9 mouse cellular contexts compared by ENCODE assay signal in the genomic region with DNA sequence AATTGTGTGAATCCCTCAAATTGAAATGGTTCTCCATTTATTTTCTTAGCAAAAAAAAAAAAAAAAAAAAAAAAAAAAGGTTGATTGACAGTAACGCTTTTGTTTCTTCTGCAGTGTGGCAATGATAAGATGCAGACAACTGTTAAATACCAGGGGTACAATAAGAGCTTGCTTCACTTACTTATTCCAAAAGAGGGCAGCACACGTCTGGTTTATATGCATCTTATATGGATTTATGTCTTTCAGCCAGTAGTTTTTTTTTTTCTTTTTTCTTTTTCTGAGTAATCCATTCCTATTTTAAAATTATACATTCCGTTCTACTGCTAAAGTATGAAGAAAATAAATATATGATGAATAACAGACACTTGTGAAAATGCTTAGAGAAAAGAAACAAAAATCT.
A peak's percentile ranks its signal among the peaks of the same experiment; 100 is the strongest.
DNase-seq lines count a peak whose midpoint lies in the region; ATAC-seq lines count a peak whose summit lies in the region.
"Had no signal": no experiment of that assay in that cellular context is flagged by ENCODE, and none has a peak within 500 bp of the region (broad histone marks: within the 10 kb centered on the region; RNA-seq: fewer than 3 reads in every experiment).

No protein-coding gene starts in this region.

- no peak overlapping the region for H3K4me2 ChIP-seq in hindbrain, embryonic 14.5 days (replicated peaks)
- H3K4me2 ChIP-seq in neural tube, embryonic 11.5 days (ENCODE audit: low read depth), result no peak overlapping the region
- H3K4me2 ChIP-seq in forebrain, embryonic 12.5 days, result no peak overlapping the region
- H3K4me2 ChIP-seq: limb, embryonic 12.5 days had no signal

- H3K27me3 ChIP-seq in hindbrain, embryonic 14.5 days (ENCODE audit: control insufficient read depth, insufficient read depth, low read length), result no peaks in the 10 kb centered on the region
- H3K27me3 ChIP-seq in hindbrain, embryonic 10.5 days (ENCODE audit: insufficient read depth, poor library complexity, severe bottlenecking), result no peaks in the 10 kb centered on the region
- H3K27me3 ChIP-seq in neural tube, embryonic 11.5 days (ENCODE audit: control insufficient read depth, insufficient read depth, low read length), result no peaks in the 10 kb centered on the region
- no peaks in the 10 kb centered on the region for H3K27me3 ChIP-seq in forebrain, embryonic 12.5 days
- H3K27me3 ChIP-seq: limb, embryonic 12.5 days had no signal

- no peaks in the 10 kb centered on the region for H3K4me1 ChIP-seq in hindbrain, embryonic 14.5 days (replicated peaks; ENCODE audit: control insufficient read depth, insufficient read depth, low read length)
- no peaks in the 10 kb centered on the region for H3K4me1 ChIP-seq in hindbrain, embryonic 10.5 days (replicated peaks)
- no peaks in the 10 kb centered on the region for H3K4me1 ChIP-seq in neural tube, embryonic 11.5 days (ENCODE audit: control insufficient read depth, insufficient read depth, low read length)
- no peaks in the 10 kb centered on the region for H3K4me1 ChIP-seq in forebrain, embryonic 12.5 days
- H3K4me1 ChIP-seq: limb, embryonic 12.5 days had no signal

- H3K36me3 ChIP-seq in hindbrain, embryonic 14.5 days (replicated peaks; ENCODE audit: control insufficient read depth, insufficient read depth), result no peaks in the 10 kb centered on the region
- no peaks in the 10 kb centered on the region for H3K36me3 ChIP-seq in hindbrain, embryonic 10.5 days
- H3K36me3 ChIP-seq in neural tube, embryonic 11.5 days (ENCODE audit: control insufficient read depth, insufficient read depth, low read length), result no peaks in the 10 kb centered on the region
- H3K36me3 ChIP-seq in forebrain, embryonic 12.5 days (replicated peaks), result no peaks in the 10 kb centered on the region
- H3K36me3 ChIP-seq: limb, embryonic 12.5 days had no signal

- H3K9ac ChIP-seq in hindbrain, embryonic 14.5 days, result no peak overlapping the region
- H3K9ac ChIP-seq in neural tube, embryonic 11.5 days (ENCODE audit: low read length), result no peak overlapping the region
- no peak overlapping the region for H3K9ac ChIP-seq in forebrain, embryonic 12.5 days
- H3K9ac ChIP-seq: limb, embryonic 12.5 days had no signal

- no peak overlapping the region for H3K27ac ChIP-seq in hindbrain, embryonic 14.5 days
- H3K27ac ChIP-seq in hindbrain, embryonic 10.5 days, result no peak overlapping the region
- no peak overlapping the region for H3K27ac ChIP-seq in neural tube, embryonic 11.5 days (ENCODE audit: low read depth, low read length)
- no peak overlapping the region for H3K27ac ChIP-seq in forebrain, embryonic 12.5 days
- H3K27ac ChIP-seq: limb, embryonic 12.5 days had no signal

- H3K4me3 ChIP-seq in hindbrain, embryonic 14.5 days (replicated peaks; ENCODE audit: low read length), result no peak overlapping the region
- H3K4me3 ChIP-seq in hindbrain, embryonic 10.5 days, result no peak overlapping the region
- H3K4me3 ChIP-seq in neural tube, embryonic 11.5 days (ENCODE audit: low read depth, low read length), result no peak overlapping the region
- no peak overlapping the region for H3K4me3 ChIP-seq in forebrain, embryonic 12.5 days (replicated peaks)
- H3K4me3 ChIP-seq: limb, embryonic 12.5 days had no signal

- ATAC-seq in hindbrain, embryonic 14.5 days (ENCODE audit: low FRiP score), result peak; percentile 79; the same call in 1 of the 2 replicates
- no peak for ATAC-seq in neural tube, embryonic 11.5 days (ENCODE audit: insufficient read depth, low FRiP score, low TSS enrichment)
- ATAC-seq in forebrain, embryonic 12.5 days (ENCODE audit: low FRiP score), result peak; percentile 75; the same call in 1 of the 2 replicates

- H3K9me3 ChIP-seq in hindbrain, embryonic 14.5 days (ENCODE audit: control insufficient read depth, low read length), result no peaks in the 10 kb centered on the region
- H3K9me3 ChIP-seq in hindbrain, embryonic 10.5 days, result no peaks in the 10 kb centered on the region
- H3K9me3 ChIP-seq in neural tube, embryonic 11.5 days (ENCODE audit: control insufficient read depth, low read length), result no peaks in the 10 kb centered on the region
- no peaks in the 10 kb centered on the region for H3K9me3 ChIP-seq in forebrain, embryonic 12.5 days
- H3K9me3 ChIP-seq: limb, embryonic 12.5 days had no signal

- WGBS in hindbrain, embryonic 14.5 days, result 40% methylated on average over 3 of the region's 3 CpGs
- 54% methylated on average over 3 of the region's 3 CpGs for WGBS in hindbrain, embryonic 10.5 days
- 50% methylated on average over 3 of the region's 3 CpGs for WGBS in neural tube, embryonic 11.5 days
- WGBS in forebrain, embryonic 12.5 days, result 43% methylated on average over 3 of the region's 3 CpGs

- DNase-seq in hindbrain, embryonic 14.5 days (ENCODE audit: low spot score), result peak; percentile 88
- no peak for DNase-seq in hindbrain, embryonic 10.5 days (ENCODE audit: low spot score)
- DNase-seq in neural tube, embryonic 11.5 days (ENCODE audit: low spot score), result peak; percentile 18
- no peak for DNase-seq in neural tube, embryonic 10.5 days (ENCODE audit: extremely low spot score, low spot score)
- DNase-seq in retina, postnatal 1 day, result peak; percentile 79
- no peak for DNase-seq in spleen, postnatal 36 days (ENCODE audit: low spot score in 2 of 2)
- no peak for DNase-seq in spleen, adult 18-20 months

Comparison
In these comparisons a context has a peak if more than half of its experiments do, and no peak if none do; other contexts are left out.
1. DNase-seq: peak in hindbrain, embryonic 14.5 days (single experiment), neural tube, embryonic 11.5 days (single experiment) and retina, postnatal 1 day (single experiment); none in hindbrain, embryonic 10.5 days (single experiment), neural tube, embryonic 10.5 days (single experiment), spleen, postnatal 36 days (0 of 2) and spleen, adult 18-20 months (0 of 2).